Mouse (Mus musculus) neutrophil, adult 5-6 weeks (primary cell): Measurements from ENCODE around the gene Trhde. TPM values are rescaled to one million over a fixed set of nuclear protein-coding genes. Genes with fewer than 3 reads are reported as not detected.

Experiments used
- ATAC-seq: fragments of 151-379, 151-347 bp; 2 replicates; pipeline ENCODE4 v1.8.0; 2017; ENCODE audit warnings: mild to moderate bottlenecking, moderate TSS enrichment; ENCODE audit not compliant: insufficient number of reproducible peaks, poor library complexity, low FRiP score, severe bottlenecking; ENCODE audit errors: extremely low read depth
- total RNA-seq: library from RNA; stranded (forward); fragments of 200-1000 nt; gene quantifications from 2 replicates; pipeline ENCODE4 v1.2.3, GENCODE M21; 2017

The Trhde gene
- total RNA-seq: not detected in 2 replicates

- no peak for ATAC-seq
Observed at GRCm38 (mm10) chr10:114802161-114802651, at the start of gene Trhde. Gene Trhde, minus strand, starts transcription at chr10:114802307.

- no peak for ATAC-seq
Observed at GRCm38 (mm10) chr10:114841966-114842365, 39.9 kb upstream of the Trhde start.

DNA sequence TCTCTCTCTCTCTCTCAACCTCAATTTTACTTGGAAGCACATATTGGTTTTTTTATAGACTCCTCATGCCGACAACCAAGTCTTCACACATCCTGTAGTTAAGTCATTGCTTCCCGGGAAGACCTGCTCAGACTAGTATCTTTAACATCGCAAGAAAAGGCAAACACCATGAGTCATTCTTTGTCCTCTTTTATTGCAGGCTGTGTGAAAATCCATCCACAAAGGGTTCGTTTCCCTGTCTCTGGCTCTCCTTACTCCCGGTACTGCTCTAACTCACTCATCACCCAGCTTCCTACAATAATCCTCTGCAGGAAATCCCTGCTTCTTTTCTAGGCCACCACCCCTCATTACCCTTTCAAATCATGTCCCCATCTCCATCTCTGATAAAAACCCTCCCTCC is 39.3 kb upstream of the Trhde start:
- ATAC-seq: no peak

- no peak for ATAC-seq
Observed at GRCm38 (mm10) chr10:114831313-114831712, 29.2 kb upstream of the Trhde start.

GRCm38 (mm10) chr10:114808799-114809198 is 6.7 kb upstream of the Trhde start:
- ATAC-seq: no peak

GRCm38 (mm10) chr10:114805884-114806283 is 3.8 kb upstream of the Trhde start:
- no peak for ATAC-seq

DNA sequence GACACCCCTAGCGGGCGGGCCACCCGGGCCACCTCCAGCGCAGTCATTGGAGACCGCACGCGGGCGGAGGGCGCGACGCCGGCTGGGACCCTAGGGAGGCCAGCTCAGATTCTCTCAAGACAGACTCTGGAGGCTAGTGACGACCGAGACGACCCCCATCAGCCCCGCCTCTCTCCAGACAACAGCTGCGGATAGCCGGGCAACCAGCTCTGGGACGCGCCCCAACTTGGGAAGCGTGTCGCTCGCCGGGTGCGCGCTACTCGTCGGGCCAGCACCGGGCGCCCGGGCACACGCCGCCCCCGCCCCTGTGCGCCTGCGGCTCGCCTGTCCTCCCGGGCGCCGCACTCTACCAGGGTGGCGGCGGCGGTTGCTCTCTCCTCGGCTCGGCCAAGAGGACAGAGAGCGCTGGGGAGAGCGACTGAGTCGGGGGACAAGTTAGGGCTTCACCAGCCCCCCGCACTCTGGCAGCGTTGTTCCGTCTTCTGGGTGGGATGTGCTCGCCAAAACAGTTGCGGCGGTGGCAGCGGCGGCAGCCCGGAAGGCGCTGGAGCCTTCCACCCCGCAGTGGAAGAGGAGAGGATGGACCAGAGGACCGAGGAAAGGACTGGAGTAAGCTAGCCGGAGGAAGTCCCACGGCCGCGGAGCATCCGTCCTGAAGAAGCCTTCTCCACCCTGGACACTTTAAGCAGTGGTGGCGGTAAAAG is 498 bp downstream of the Trhde start:
- ATAC-seq: no peak

- no peak for ATAC-seq
Observed at GRCm38 (mm10) chr10:114800331-114801304, 1.5 kb downstream of the Trhde start.

DNA sequence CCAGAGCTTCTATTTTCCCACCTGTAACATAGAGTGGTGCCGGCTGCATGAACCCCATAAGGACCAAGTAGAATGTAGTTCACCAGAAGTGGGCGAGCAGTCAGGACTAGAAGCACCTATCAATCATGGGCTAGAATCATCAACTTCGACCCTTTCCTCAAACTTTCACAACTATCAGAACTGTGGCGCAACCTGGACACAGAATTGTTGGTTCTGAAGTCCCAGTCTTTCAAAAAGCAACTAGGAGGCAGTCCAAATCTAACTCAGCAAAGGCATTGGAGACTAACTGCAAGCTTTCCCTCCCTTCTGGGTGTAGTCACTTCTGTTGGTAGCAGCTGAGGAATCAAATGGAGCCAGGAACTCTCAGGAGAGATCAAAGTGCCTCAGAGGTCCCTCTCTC is 2.6 kb downstream of the Trhde start:
- no peak for ATAC-seq

- ATAC-seq: no peak
Observed at GRCm38 (mm10) chr10:114798788-114799187, 3.3 kb downstream of the Trhde start.

GRCm38 (mm10) chr10:114798218-114798617 is 3.9 kb downstream of the Trhde start:
- ATAC-seq: no peak

DNA sequence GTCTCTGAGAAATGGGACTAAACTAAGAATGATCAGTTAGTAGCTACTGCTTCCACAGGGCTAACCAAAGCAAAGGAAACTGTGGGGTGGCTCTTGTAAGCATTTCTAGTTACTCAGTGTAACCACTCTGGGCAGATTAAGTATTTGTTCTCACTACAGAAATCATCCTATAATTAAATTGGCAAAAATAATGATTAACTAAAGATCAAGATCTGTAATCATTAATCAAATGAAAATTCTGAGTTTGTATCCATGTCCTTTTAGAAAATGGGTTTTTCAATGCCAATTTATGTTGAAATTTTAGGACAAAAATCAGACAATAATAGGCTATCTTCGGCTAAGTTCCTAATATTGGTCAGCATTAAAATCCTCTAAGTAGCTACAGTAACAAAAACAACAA is 4.4 kb downstream of the Trhde start:
- ATAC-seq: no peak

GRCm38 (mm10) chr10:114796872-114797271 is 5.2 kb downstream of the Trhde start:
- no peak for ATAC-seq

DNA sequence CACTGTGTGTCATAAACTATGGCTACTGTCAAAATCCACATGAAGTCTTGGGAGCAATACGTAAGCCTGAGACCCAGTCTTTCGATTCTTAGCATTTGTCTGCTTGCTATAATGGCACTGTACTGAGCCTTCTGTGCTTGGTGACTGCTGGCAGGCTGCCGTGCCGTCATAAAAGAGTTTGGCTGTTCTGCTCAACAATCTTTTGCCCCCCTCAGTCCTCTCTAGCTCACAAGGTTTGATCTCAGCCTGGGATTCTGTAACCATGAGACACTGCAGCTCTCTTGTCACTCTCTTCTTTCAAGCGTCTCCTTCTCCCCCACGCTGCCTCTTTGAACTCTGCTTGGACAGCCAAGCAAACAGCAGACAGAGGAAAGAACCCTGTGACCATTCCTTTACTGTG is 7.9 kb downstream of the Trhde start:
- ATAC-seq: no peak

DNA sequence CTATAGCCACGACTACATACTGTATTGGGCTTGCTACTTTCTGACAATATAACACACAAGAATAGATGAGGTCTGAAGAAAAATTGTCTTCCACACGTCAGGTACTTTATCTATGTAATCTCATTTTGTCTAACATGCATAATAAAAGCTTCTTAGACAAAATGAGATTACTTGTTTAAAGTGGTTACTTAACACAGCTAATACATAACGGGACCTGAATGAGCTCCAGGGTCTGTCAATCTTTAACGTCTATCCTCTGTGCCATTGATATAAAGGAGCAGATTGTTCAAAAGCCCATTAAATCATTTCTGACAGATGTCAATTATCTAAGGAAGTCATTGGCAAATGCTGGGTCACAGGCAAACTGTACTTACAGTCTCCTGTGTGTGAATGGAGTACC is 36.2 kb downstream of the Trhde start:
- no peak for ATAC-seq

DNA sequence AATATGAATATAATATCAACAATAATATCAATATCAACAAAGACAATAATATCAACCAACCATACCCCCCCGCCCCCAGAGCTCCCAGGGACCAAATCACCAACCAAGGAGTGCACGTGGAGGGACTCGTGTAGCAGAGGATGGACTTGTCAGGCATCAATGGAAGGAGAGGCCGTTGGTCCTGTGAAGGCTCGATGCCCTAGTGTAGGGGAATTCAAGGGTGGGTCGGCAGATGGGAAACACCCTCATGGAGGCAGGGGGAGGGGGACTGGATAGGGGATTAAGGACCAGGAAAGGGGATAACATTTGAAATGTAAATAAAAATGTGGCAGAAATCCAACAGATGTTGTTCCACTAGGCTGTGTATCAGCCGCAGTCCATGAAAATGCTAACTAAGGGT is 40.0 kb downstream of the Trhde start:
- no peak for ATAC-seq

DNA sequence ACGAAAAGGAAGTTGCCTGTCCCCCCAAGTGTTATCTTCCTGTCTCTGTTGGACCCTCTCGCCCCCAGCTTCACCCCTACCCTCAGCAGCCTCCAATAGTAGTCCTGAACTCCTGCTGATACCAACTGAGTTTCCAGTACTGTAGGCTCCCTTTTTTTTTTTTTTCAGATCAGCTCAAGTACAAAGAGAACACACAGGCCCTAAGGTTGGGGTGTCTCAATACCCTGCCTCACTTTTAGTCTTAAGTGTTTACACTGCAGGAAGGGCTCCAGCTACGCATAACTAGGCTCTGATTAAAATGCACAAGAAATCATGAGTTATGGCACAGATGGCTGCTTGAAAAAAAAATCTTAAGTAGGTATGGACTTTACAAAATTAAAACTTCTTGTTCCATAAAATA is 42.9 kb downstream of the Trhde start:
- ATAC-seq: no peak

- ATAC-seq: no peak
Observed at GRCm38 (mm10) chr10:114758614-114759013, 43.5 kb downstream of the Trhde start.

DNA sequence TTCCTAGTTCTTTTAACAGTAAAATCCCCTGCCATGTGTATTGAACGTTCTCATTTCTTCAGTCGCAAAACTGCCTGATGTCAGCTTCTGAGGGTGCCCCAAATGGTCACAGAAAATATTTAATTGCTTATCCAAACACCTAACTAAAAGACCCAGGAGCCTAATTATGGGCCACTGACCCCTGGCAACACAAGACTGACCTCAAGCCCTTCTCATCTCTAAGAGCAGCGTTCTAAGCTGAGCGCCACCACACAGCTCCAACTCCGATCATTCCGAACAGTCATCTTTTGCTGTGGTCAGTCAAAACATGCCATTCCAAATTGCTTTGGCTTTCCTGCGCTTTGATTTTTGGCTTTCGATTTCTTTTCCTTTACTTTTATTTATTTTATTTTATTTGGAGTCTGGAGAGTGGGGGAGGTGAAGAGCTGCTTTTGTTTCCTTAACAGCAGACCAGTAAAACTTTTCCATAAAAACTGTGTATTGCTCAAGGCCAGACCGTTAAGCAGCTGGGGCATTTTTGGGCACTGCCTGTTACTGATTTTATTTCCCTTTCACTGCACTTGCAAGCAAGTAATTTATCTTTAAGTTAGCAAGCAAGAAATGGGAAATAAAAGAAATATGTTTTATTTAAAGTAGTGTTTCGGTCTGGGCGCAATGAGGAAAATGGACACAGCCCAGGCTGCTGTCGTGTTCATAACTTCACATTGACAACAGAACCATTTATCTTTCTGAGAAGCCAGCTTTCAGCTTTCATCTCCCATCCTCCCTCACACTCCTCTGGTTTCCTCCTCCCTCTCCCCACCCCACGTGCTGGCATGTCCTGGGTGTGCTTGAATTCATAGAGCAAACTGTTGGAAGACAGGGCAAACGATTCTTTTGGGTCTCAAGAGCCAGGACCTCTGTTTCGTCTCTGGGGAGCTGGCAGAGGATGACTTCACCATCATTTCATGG is 59.1 kb downstream of the Trhde start:
- ATAC-seq: no peak
